Mouse (Mus musculus): ENCODE data around the gene Rcvrn.
A peak's percentile ranks its signal among the peaks of the same experiment; 100 is the strongest.

Gene Rcvrn

GRCm38 (mm10) chr11:67694703-67695376 is at the start of gene Rcvrn:
Gene Rcvrn, plus strand, starts transcription at chr11:67695326.
- DNase-seq, result no peak

- peak; percentile 84 to 91 for DNase-seq
Observed at GRCm38 (mm10) chr11:67647745-67648144, 47.4 kb upstream of the Rcvrn start.

- peak in 1 of 2 experiments; percentile 43 for DNase-seq
Observed at GRCm38 (mm10) chr11:67648651-67649407, 46.3 kb upstream of the Rcvrn start.

- DNase-seq, result peak in 1 of 2 experiments; percentile 28
Observed at GRCm38 (mm10) chr11:67649971-67650707, 45.0 kb upstream of the Rcvrn start.

- DNase-seq, result peak in 1 of 2 experiments; percentile 55
Observed at GRCm38 (mm10) chr11:67651731-67652130, 43.4 kb upstream of the Rcvrn start.

GRCm38 (mm10) chr11:67652194-67652892 is 42.8 kb upstream of the Rcvrn start:
- peak; percentile 89 to 95 for DNase-seq

- peak; percentile 70 to 71 for DNase-seq
Observed at GRCm38 (mm10) chr11:67652893-67653255, 42.3 kb upstream of the Rcvrn start.

- DNase-seq, result peak in 1 of 2 experiments; percentile 50
Observed at GRCm38 (mm10) chr11:67653521-67654090, 41.5 kb upstream of the Rcvrn start.

GRCm38 (mm10) chr11:67654514-67654913 is 40.6 kb upstream of the Rcvrn start:
- DNase-seq, result peak; percentile 56 to 58

GRCm38 (mm10) chr11:67655236-67655959 is 39.7 kb upstream of the Rcvrn start:
- DNase-seq, result peak; percentile 85 to 87

- DNase-seq, result peak in 1 of 2 experiments; percentile 33
Observed at GRCm38 (mm10) chr11:67656366-67656765, 38.8 kb upstream of the Rcvrn start.

GRCm38 (mm10) chr11:67656811-67657210 is 38.3 kb upstream of the Rcvrn start:
- peak in 1 of 2 experiments; percentile 33 for DNase-seq

- peak; percentile 73 to 79 for DNase-seq
Observed at GRCm38 (mm10) chr11:67657685-67658382, 37.3 kb upstream of the Rcvrn start.

GRCm38 (mm10) chr11:67661465-67661864 is 33.7 kb upstream of the Rcvrn start:
- no peak for DNase-seq

GRCm38 (mm10) chr11:67663437-67663836 is 31.7 kb upstream of the Rcvrn start:
- DNase-seq, result no peak

- DNase-seq, result peak; percentile 81 to 87
Observed at GRCm38 (mm10) chr11:67664261-67664660, 30.9 kb upstream of the Rcvrn start.

GRCm38 (mm10) chr11:67664918-67665317 is 30.2 kb upstream of the Rcvrn start:
- DNase-seq, result no peak

GRCm38 (mm10) chr11:67666129-67666528 is 29.0 kb upstream of the Rcvrn start:
- no peak for DNase-seq

- DNase-seq, result peak; percentile 86 to 97
Observed at GRCm38 (mm10) chr11:67667531-67668332, 27.4 kb upstream of the Rcvrn start.

- peak; percentile 43 to 54 for DNase-seq
Observed at GRCm38 (mm10) chr11:67668460-67669007, 26.6 kb upstream of the Rcvrn start.

Data from cerebellum, adult 18-20 months (tissue).